Mouse (Mus musculus) bone marrow, adult 2 months (tissue): ENCODE results near the gene Pcdh9. TPM values are rescaled to one million over a fixed set of nuclear protein-coding genes. Genes with fewer than 3 reads are reported as not detected.

Source experiments
- H3K27ac ChIP-seq: fragments of 200-500 bp; 2 replicates; pipeline ENCODE4 v1.5.1; 2012; ENCODE audit warnings: low read depth, mild to moderate bottlenecking, control low read depth, inconsistent platforms, low read length; ENCODE audit not compliant: control insufficient read depth, poor library complexity, insufficient read depth
- H3K4me1 ChIP-seq: fragments of 200-500 bp; 2 replicates; pipeline ENCODE4 v1.6.1; 2011; ENCODE audit warnings: low read length; ENCODE audit not compliant: control insufficient read depth, insufficient read depth
- H3K4me3 ChIP-seq: fragments of 200-500 bp; replicated peaks from 2 replicates; pipeline ENCODE3; 2011; ENCODE audit warnings: mild to moderate bottlenecking, low read depth, low read length, control low read depth; ENCODE audit not compliant: control insufficient read depth
- CTCF ChIP-seq: fragments of 200-500 bp; IDR thresholded peaks from 2 replicates; pipeline ENCODE4 v1.5.1; 2011; ENCODE audit warnings: low read length, control low read depth; ENCODE audit not compliant: control insufficient read depth, insufficient read depth
- POLR2A ChIP-seq: fragments of 200-500 bp; IDR thresholded peaks from 2 replicates; pipeline ENCODE4 v1.6.1; 2011; ENCODE audit warnings: low read depth, mild to moderate bottlenecking, control low read depth, low read length, borderline replicate concordance; ENCODE audit not compliant: control insufficient read depth
- WGBS: fragments of 180-500 bp; shearing (Covaris S2); methylation state at CpG from one replicate; pipeline ENCODE4 v1.1.7; 2018; 5-methylcytosine and 5-hydroxymethylcytosine counted together
- polyA plus RNA-seq: library from polyadenylated mRNA; stranded (reverse); fragments of >200 nt; gene quantifications from 2 replicates; pipeline ENCODE4 v1.2.4, GENCODE M21; 2011; ENCODE audit warnings: low replicate concordance; ENCODE audit not compliant: missing spikeins, insufficient read depth, insufficient read length

Gene Pcdh9
- polyA plus RNA-seq, 1 experiment: 1.8 TPM

GRCm38 (mm10) chr14:93199791-93200190, 690.7 kb downstream of the Pcdh9 start:
- no peak for TF ChIP-seq POLR2A
- no peak for TF ChIP-seq CTCF
- no peak overlapping the region for H3K4me3 ChIP-seq
- 68% methylated on average over 2 of the region's 2 CpGs for WGBS
- H3K4me1 ChIP-seq: no peaks in the 10 kb centered on the region
- no peak overlapping the region for H3K27ac ChIP-seq

- no peak for TF ChIP-seq CTCF
- WGBS: 78% methylated on average over 9 of the region's 9 CpGs
- H3K4me3 ChIP-seq: no peak overlapping the region
- no peak overlapping the region for H3K27ac ChIP-seq
- H3K4me1 ChIP-seq: no peaks in the 10 kb centered on the region
Measured at GRCm38 (mm10) chr14:93182606-93183491, 707.6 kb downstream of the Pcdh9 start.

- Histone ChIP-seq H3K4me1 (no peaks in the 10 kb centered on the region), H3K4me3 (no peak overlapping the region), H3K27ac (no peak overlapping the region)
- TF ChIP-seq CTCF: no peak
- no peak for TF ChIP-seq POLR2A
Measured at GRCm38 (mm10) chr14:93169201-93169600, 721.3 kb downstream of the Pcdh9 start.

- no peak overlapping the region for H3K27ac ChIP-seq
- WGBS: 74% methylated on average over 2 of the region's 2 CpGs
- TF ChIP-seq CTCF: no peak
- TF ChIP-seq POLR2A: no peak
Measured at GRCm38 (mm10) chr14:93168367-93168766, 722.1 kb downstream of the Pcdh9 start.

GRCm38 (mm10) chr14:93143414-93143813, 747.1 kb downstream of the Pcdh9 start:
- 74% methylated on average over 6 of the region's 6 CpGs for WGBS
- no peak for TF ChIP-seq POLR2A
- TF ChIP-seq CTCF: no peak
- Histone ChIP-seq H3K4me1 (no peaks in the 10 kb centered on the region), H3K4me3 (no peak overlapping the region), H3K27ac (no peak overlapping the region)

More at GRCm38 (mm10) chr14:93168367-93168766, 722.1 kb downstream of the Pcdh9 start:
- Histone ChIP-seq H3K4me1 (no peaks in the 10 kb centered on the region), H3K4me3 (no peak overlapping the region)

GRCm38 (mm10) chr14:93142076-93142475, 748.4 kb downstream of the Pcdh9 start:
- Histone ChIP-seq H3K4me1 (no peaks in the 10 kb centered on the region), H3K4me3 (no peak overlapping the region), H3K27ac (no peak overlapping the region)
- TF ChIP-seq CTCF (no peak), POLR2A (no peak)
- 70% methylated on average over 4 of the region's 4 CpGs for WGBS

- no peak overlapping the region for H3K4me3 ChIP-seq
- WGBS: 74% methylated on average over 3 of the region's 3 CpGs
- H3K27ac ChIP-seq: no peak overlapping the region
- H3K4me1 ChIP-seq: no peaks in the 10 kb centered on the region
- TF ChIP-seq CTCF (no peak), POLR2A (no peak)
Measured at GRCm38 (mm10) chr14:93126993-93127392, 763.5 kb downstream of the Pcdh9 start.

- no peaks in the 10 kb centered on the region for H3K4me1 ChIP-seq
- no peak overlapping the region for H3K4me3 ChIP-seq
- TF ChIP-seq POLR2A: no peak
- TF ChIP-seq CTCF: no peak
- 67% methylated on average over 2 of the region's 2 CpGs for WGBS
- H3K27ac ChIP-seq: no peak overlapping the region
Measured at GRCm38 (mm10) chr14:93102755-93103154, 787.7 kb downstream of the Pcdh9 start.
